Comparison of ENCODE assay signal across 25 mouse cellular contexts in the genomic region with DNA sequence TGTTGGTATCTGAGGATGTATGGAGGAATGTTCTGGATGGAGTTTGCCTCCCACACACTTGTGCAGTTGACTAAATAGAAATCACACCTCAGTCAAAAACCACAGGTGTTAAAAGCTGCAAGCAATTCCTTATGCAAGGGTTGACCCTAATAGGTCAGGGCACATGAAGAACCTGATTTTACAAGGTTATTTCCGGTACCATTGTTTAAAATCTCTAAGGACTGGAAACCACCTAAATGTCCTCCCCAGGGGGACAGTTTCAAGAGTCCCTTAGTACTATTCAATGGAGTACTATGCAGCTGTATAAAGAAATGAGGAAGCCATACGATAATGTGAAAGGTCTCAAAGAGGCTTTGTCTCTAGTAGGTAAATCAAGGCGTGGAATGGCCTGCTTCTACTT. TPM values are rescaled to one million over a fixed set of nuclear protein-coding genes. Genes with fewer than 3 reads are reported as not detected.
"Had no signal": no experiment of that assay in that cellular context is flagged by ENCODE, and none has a peak within 500 bp of the region (broad histone marks: within the 10 kb centered on the region; RNA-seq: fewer than 3 reads in every experiment).

No protein-coding gene starts in this region.

- ATAC-seq: liver, postnatal 0 days; lung, postnatal 0 days; midbrain, embryonic 16.5 days had no signal

- H3K27me3 ChIP-seq: liver, embryonic 13.5 days; liver, embryonic 15.5 days; lung, embryonic 15.5 days; megakaryocyte, embryonic 14.5 days; midbrain, embryonic 12.5 days; neural tube, embryonic 12.5 days; stomach, embryonic 15.5 days had no signal

- H3K4me2 ChIP-seq: stomach, embryonic 15.5 days had no signal

- DNase-seq: liver, embryonic 13.5 days; liver, postnatal 0 days; lung, adult 2 months; lung, postnatal 14 days; lung, postnatal 36 days; midbrain, embryonic 14.5 days; retina, postnatal 1 day; right cerebral cortex, adult 18-20 months; right cerebral cortex, postnatal 25 days; right cerebral cortex, postnatal 4 days; thymus, adult 2 months; thymus, postnatal 25 days; thymus, postnatal 4 days had no signal

- H3K27ac ChIP-seq: liver, embryonic 15.5 days; lung, embryonic 15.5 days; macrophage; midbrain, embryonic 12.5 days; neural tube, embryonic 12.5 days; stomach, embryonic 15.5 days; stomach, postnatal 0 days had no signal

- H3K9ac ChIP-seq: liver, postnatal 0 days; lung, embryonic 15.5 days; midbrain, embryonic 12.5 days; neural tube, embryonic 12.5 days; stomach, embryonic 15.5 days had no signal

- H3K9me3 ChIP-seq: liver, embryonic 13.5 days; liver, embryonic 15.5 days; lung, embryonic 15.5 days; megakaryocyte, embryonic 14.5 days; midbrain, embryonic 12.5 days; stomach, embryonic 15.5 days had no signal

- H3K4me3 ChIP-seq: midbrain, embryonic 12.5 days; neural tube, embryonic 12.5 days; stomach, embryonic 15.5 days had no signal

RNA-seq across cellular contexts. Expression of a gene that starts 14.4 kb away (rescaled TPM):
- polyA plus RNA-seq: midbrain, embryonic 12.5 days; midbrain, embryonic 14.5 days; midbrain, embryonic 16.5 days; neural tube, embryonic 12.5 days; neural tube, embryonic 14.5 days had no signal

RNA-seq across cellular contexts. Expression of a gene that starts 21.8 kb away (rescaled TPM):
- total RNA-seq: megakaryocyte progenitor cell, adult 5-6 weeks had no signal
- polyA plus RNA-seq: liver, embryonic 13.5 days; macrophage had no signal
